In the genomic region with DNA sequence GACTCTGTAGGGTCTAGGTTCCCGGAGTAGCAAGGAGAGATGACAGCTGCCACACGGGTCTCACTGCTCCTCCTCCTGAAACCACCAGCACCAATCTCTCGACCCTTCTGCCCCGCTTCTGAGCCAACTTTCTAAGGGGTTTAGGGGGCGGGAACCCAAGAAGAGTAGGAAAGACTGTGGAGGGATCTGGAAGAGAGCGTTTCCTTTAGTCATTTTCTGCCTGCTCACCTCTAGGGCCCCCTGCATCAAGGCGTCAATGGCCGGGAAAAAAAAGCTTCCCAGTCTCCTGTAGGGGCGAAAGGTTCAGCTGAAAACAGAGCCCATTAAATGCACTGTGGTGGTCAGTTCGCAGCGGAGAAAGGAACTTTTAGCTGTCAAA, we compare ENCODE assay signal across 10 mouse cellular contexts. TPM values are rescaled to one million over a fixed set of nuclear protein-coding genes. Genes with fewer than 3 reads are reported as not detected.
DNase-seq lines count a peak whose midpoint lies in the region; ATAC-seq lines count a peak whose summit lies in the region.
"Had no signal": no experiment of that assay in that cellular context is flagged by ENCODE, and none has a peak within 500 bp of the region (broad histone marks: within the 10 kb centered on the region; RNA-seq: fewer than 3 reads in every experiment).

No protein-coding gene starts in this region.

- H3K9ac ChIP-seq in heart, embryonic 16.5 days (ENCODE audit: low read length), result peak overlapping the region; percentile 59
- peak overlapping the region; percentile 67 for H3K9ac ChIP-seq in hindbrain, embryonic 12.5 days
- H3K9ac ChIP-seq in midbrain, embryonic 11.5 days (ENCODE audit: low read length), result 0 out of 2 replicates have a peak overlapping the region, but pooled peaks have one; percentile 36

- peak overlapping the region; percentile 64 for H3K4me3 ChIP-seq in heart, embryonic 16.5 days (ENCODE audit: low read length)
- peak overlapping the region; percentile 26 for H3K4me3 ChIP-seq in brown adipose tissue, adult 24 weeks (ENCODE audit: insufficient read depth, low read depth, low read length)
- H3K4me3 ChIP-seq in hindbrain, embryonic 12.5 days, result peak overlapping the region; percentile 60
- peak overlapping the region; percentile 64 for H3K4me3 ChIP-seq in midbrain, embryonic 11.5 days (ENCODE audit: low read depth, low read length)
- H3K4me3 ChIP-seq: erythroblast, embryonic 14.5 days had no signal

- intact Hi-C loops in left cerebral cortex, postnatal 4 days (cut with DNase I), result no loop called here

- WGBS in heart, embryonic 16.5 days, result under 1% methylated on average over 11 of the region's 11 CpGs
- 0% methylated on average over 11 of the region's 11 CpGs for WGBS in hindbrain, embryonic 12.5 days
- 0% methylated on average over 11 of the region's 11 CpGs for WGBS in midbrain, embryonic 11.5 days

- DNase-seq in heart, adult 9 months (ENCODE audit: low spot score in 2 of 2), result no peak
- DNase-seq in midbrain, embryonic 11.5 days (ENCODE audit: low spot score, missing footprints), result no peak
- no peak for DNase-seq in cerebellum, adult 18-20 months
- no peak for DNase-seq in left cerebral cortex, adult 8-10 months (ENCODE audit: low spot score in 2 of 2)
- DNase-seq in left cerebral cortex, postnatal 4 days, result no peak

- peak overlapping the region; percentile 85 for H3K4me2 ChIP-seq in heart, embryonic 16.5 days (ENCODE audit: low read depth, low read length)
- H3K4me2 ChIP-seq in hindbrain, embryonic 12.5 days (replicated peaks), result peak overlapping the region; percentile 96
- H3K4me2 ChIP-seq in midbrain, embryonic 11.5 days, result peak overlapping the region; percentile 94

- ATAC-seq in heart, embryonic 16.5 days (replicated peaks; ENCODE audit: extremely low read depth, insufficient read depth, low FRiP score), result 0 out of 2 replicates have a peak, but pooled peaks have one; percentile 18
- ATAC-seq in hindbrain, embryonic 12.5 days (ENCODE audit: low FRiP score), result peak; percentile 68
- ATAC-seq in midbrain, embryonic 11.5 days (ENCODE audit: low FRiP score), result peak; percentile 60

- H3K9me3 ChIP-seq in heart, embryonic 16.5 days (replicated peaks; ENCODE audit: control insufficient read depth, low read length), result no peaks in the 10 kb centered on the region
- no peaks in the 10 kb centered on the region for H3K9me3 ChIP-seq in hindbrain, embryonic 12.5 days (replicated peaks)
- no peaks in the 10 kb centered on the region for H3K9me3 ChIP-seq in midbrain, embryonic 11.5 days (ENCODE audit: control insufficient read depth, low read length)

- H3K27ac ChIP-seq in heart, embryonic 16.5 days (ENCODE audit: low read length), result no peak overlapping the region
- no peak overlapping the region for H3K27ac ChIP-seq in brown adipose tissue, adult 24 weeks (replicated peaks; ENCODE audit: low read depth, low read length)
- H3K27ac ChIP-seq in hindbrain, embryonic 12.5 days, result no peak overlapping the region
- no peak overlapping the region for H3K27ac ChIP-seq in midbrain, embryonic 11.5 days (ENCODE audit: low read depth, low read length)

- H3K4me1 ChIP-seq in heart, embryonic 16.5 days (ENCODE audit: control insufficient read depth, insufficient read depth, low read length), result 0 out of 2 replicates have a peak, but pooled peaks cover 2% of the 10 kb centered on the region
- no peaks in the 10 kb centered on the region for H3K4me1 ChIP-seq in brown adipose tissue, adult 24 weeks (ENCODE audit: control insufficient read depth, insufficient read depth, insufficient read length, low read length)
- H3K4me1 ChIP-seq in hindbrain, embryonic 12.5 days, result peaks cover 3% of the 10 kb centered on the region; the same call in 1 of the 2 replicates
- H3K4me1 ChIP-seq in midbrain, embryonic 11.5 days (ENCODE audit: control insufficient read depth, insufficient read depth, low read length), result no peaks in the 10 kb centered on the region

- no peaks in the 10 kb centered on the region for H3K27me3 ChIP-seq in heart, embryonic 16.5 days (ENCODE audit: control insufficient read depth, insufficient read depth, low read length)
- H3K27me3 ChIP-seq in hindbrain, embryonic 12.5 days, result no peaks in the 10 kb centered on the region
- no peaks in the 10 kb centered on the region for H3K27me3 ChIP-seq in midbrain, embryonic 11.5 days (ENCODE audit: control insufficient read depth, insufficient read depth, low read length)

- no peaks in the 10 kb centered on the region for H3K36me3 ChIP-seq in heart, embryonic 16.5 days (ENCODE audit: control insufficient read depth, insufficient read depth)
- H3K36me3 ChIP-seq in hindbrain, embryonic 12.5 days, result no peaks in the 10 kb centered on the region
- H3K36me3 ChIP-seq in midbrain, embryonic 11.5 days (ENCODE audit: control insufficient read depth, insufficient read depth, low read length), result no peaks in the 10 kb centered on the region

RNA-seq across cellular contexts. Expression of a gene that starts 0.4 kb away (rescaled TPM):
- 0.09 and 0.15 TPM in 2 replicates for polyA plus RNA-seq in heart, embryonic 16.5 days (2015; fragmentation: Nextera tagmentation; extraction: Ambion mirVana)
- not detected in 2 replicates for polyA plus RNA-seq in brown adipose tissue, adult 24 weeks (2012; ENCODE audit: insufficient read depth, insufficient read length, missing spikeins)
- polyA plus RNA-seq in hindbrain, embryonic 12.5 days (2016; fragmentation: Nextera tagmentation; extraction: Ambion mirVana), result 0.74 and 0.91 TPM in 2 replicates
- polyA plus RNA-seq in midbrain, embryonic 11.5 days (2014; fragmentation: Nextera tagmentation; extraction: Ambion mirVana), result 0.28 and 0.34 TPM in 2 replicates
- 1 to 10 TPM; 2.7 to 3.9 (median 3.1) TPM for total RNA-seq in left cerebral cortex, adult 8-10 months (2022)
- 1 to 10 TPM; 3.1 to 3.7 TPM for total RNA-seq in left cerebral cortex, postnatal 4 days (2021)
- total RNA-seq: MEL had no signal

RNA-seq across cellular contexts. Expression of a gene that starts 41.1 kb away (rescaled TPM):
- polyA plus RNA-seq in heart, embryonic 16.5 days (2015; fragmentation: Nextera tagmentation; extraction: Ambion mirVana), result 0.10 TPM in 1 of 2 replicates, not detected in the other
- not detected in 2 replicates for polyA plus RNA-seq in brown adipose tissue, adult 24 weeks (2012; ENCODE audit: insufficient read depth, insufficient read length, missing spikeins)
- polyA plus RNA-seq in hindbrain, embryonic 12.5 days (2016; fragmentation: Nextera tagmentation; extraction: Ambion mirVana), result 0.26 and 0.27 TPM in 2 replicates
- not detected in 2 replicates for polyA plus RNA-seq in midbrain, embryonic 11.5 days (2014; fragmentation: Nextera tagmentation; extraction: Ambion mirVana)
- not detected for total RNA-seq in left cerebral cortex, adult 8-10 months (2022)
- not detected for total RNA-seq in left cerebral cortex, postnatal 4 days (2021)
- total RNA-seq: MEL had no signal
- polyA plus RNA-seq: erythroblast, embryonic 14.5 days had no signal

Comparison
In these comparisons a context has a peak if more than half of its experiments do, and no peak if none do; other contexts are left out.
1. ATAC-seq: peak in every context shown above with its lines; median percentile 68 in hindbrain, embryonic 12.5 days; 60 in midbrain, embryonic 11.5 days; 18 in heart, embryonic 16.5 days.